Mouse (Mus musculus): ENCODE measurements around the gene Raph1.

Gene Raph1

GRCm38 (mm10) chr1:60565931-60566630 lies 823 bp downstream of the Raph1 start:
- in situ Hi-C loops (cut with MboI; ENCODE audit: unreplicated experiment in 2 of 2), result loop anchor here in 1 of 2 experiments (25.0 kb wide), 1 partner anchor 271 kb away; no protein-coding TSS in a partner anchor

GRCm38 (mm10) chr1:60565270-60565920 lies 1.5 kb downstream of the Raph1 start:
- in situ Hi-C loops (cut with MboI; ENCODE audit: unreplicated experiment in 2 of 2), result loop anchor here in 1 of 2 experiments (25.0 kb wide), 1 partner anchor 272 kb away; no protein-coding TSS in a partner anchor

DNA sequence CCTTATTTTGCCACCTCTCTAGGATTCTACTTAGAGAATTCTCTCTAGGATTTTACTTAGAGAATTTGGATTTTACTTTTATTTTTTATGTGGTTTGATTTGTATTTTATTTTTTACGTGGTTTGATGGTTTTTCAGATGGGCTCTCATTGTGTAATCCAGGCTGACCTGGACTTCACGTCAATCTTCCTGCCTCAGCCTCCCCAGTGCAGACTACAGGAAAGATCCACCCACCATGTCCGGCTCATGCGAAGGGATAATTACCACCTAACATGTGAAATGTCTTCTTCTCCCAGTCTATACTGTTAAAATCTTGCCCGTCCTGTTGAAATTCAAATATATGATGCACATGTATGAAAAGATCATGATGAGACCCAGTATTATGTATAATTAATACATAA lies 2.2 kb downstream of the Raph1 start:
- in situ Hi-C loops (cut with MboI; ENCODE audit: unreplicated experiment in 2 of 2), result loop anchor here in 1 of 2 experiments (25.0 kb wide), 1 partner anchor 273 kb away; no protein-coding TSS in a partner anchor

DNA sequence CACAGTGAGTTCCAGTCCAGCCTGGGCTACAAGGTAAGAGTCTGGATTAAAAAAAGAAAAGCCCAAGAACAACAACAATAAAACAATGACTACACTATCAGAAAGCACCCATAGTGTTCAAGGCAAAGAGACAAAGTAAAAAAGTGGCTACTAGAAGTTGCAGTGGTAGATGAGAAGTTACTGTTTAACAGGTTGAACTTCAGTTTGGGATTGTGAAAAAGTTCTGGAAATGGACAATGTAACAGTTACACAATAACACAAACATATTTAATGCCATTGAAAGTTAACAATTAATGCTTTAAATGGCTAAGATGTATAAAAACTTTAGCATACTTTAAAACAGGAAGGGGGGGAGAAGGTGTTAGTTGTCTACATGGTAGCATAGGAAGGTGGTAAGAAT lies 3.9 kb downstream of the Raph1 start:
- in situ Hi-C loops (cut with MboI; ENCODE audit: unreplicated experiment in 2 of 2), result loop anchor here in 1 of 2 experiments (25.0 kb wide), 1 partner anchor 274 kb away; no protein-coding TSS in a partner anchor

DNA sequence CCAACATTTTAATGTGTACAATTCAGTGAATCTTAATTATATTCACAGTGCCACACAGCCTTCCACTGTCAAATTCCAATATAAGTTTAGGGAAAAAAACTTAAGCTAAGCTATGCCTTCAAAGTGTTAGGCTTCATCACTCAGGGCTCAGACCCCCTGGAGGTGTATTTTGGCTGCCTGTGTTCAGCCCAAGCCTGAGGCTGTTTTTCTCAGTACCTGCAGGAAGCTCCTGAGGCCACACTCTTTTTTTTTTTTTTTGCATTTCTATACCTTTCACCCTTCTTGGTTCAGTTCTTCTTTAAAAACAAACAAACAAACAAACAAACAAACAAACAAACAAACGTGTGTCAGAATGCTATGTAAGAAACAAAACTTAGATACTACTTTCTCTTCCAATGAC lies 23.2 kb downstream of the Raph1 start:
- in situ Hi-C loops (cut with MboI; ENCODE audit: unreplicated experiment in 2 of 2), result loop anchor here in 1 of 2 experiments (25.0 kb wide), 1 partner anchor 319 kb away; no protein-coding TSS in a partner anchor

DNA sequence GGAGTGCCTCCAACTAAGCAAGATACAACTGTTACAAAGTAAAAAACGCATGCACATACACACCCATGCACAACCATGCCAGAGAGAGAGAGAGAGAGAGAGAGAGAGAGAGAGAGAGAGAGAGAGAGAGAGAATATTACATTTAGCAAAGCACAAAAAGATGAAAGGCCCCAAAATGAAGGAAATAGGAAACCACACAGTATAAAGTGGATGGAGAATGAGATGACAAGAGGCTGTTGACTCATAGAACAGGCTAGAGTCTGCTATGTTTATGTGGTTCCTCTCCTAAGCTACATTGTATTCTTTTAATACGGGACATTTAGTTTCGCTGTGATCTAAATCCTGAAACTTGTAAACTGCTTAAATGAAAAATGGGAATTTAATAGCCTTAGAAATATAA lies 27.6 kb downstream of the Raph1 start:
- in situ Hi-C loops (cut with MboI; ENCODE audit: unreplicated experiment in 2 of 2), result loop anchor here (10.0 to 25.0 kb wide), 5 partner anchors 323 to 664 kb away; no protein-coding TSS in a partner anchor

DNA sequence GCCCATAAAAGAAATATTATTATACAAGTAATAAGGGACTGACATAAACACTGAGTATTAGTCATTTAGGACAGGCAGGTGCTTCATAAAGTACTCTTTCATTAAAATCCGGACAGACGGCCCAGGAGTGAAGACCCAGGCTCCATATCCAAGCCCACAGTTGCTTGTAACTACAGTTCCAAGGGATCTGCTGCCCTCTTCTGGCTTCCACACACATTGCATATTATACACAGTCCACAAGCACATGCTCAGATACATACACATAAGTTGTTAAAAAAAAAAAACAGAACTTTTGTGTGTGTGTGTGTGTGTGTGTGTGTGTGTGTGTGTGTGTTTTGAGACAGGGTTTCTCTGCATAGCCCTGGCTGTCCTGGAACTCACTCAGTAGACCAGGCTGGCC lies 32.0 kb downstream of the Raph1 start:
- in situ Hi-C loops (cut with MboI; ENCODE audit: unreplicated experiment in 2 of 2), result loop anchor here (5.0 to 25.0 kb wide), 6 partner anchors 327 to 660 kb away; no protein-coding TSS in a partner anchor

DNA sequence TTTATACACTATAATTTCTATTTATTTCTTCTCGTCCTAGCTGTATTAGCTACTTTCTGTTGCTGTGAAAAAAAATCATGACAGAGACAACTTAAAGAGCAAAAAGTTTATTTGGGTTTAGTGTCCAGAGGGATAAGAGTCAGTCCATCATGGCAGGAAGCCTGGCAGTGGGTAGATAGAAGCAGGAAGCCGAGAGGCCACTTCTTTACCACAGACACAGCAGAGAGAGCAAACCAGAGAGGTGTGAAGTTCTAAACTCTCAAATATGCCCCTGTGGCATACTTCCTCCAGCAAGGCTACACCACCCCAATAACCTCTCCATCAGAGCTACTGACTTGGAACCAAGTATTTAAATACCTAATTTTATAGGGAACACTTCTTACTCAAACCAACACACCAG lies 36.3 kb downstream of the Raph1 start:
- in situ Hi-C loops (cut with MboI; ENCODE audit: unreplicated experiment in 2 of 2), result loop anchor here (5.0 to 25.0 kb wide), 6 partner anchors 332 to 656 kb away; no protein-coding TSS in a partner anchor

GRCm38 (mm10) chr1:60530107-60530506 lies 36.8 kb downstream of the Raph1 start:
- in situ Hi-C loops (cut with MboI; ENCODE audit: unreplicated experiment in 2 of 2), result loop anchor here (5.0 to 25.0 kb wide), 6 partner anchors 332 to 655 kb away; no protein-coding TSS in a partner anchor

- in situ Hi-C loops (cut with MboI; ENCODE audit: unreplicated experiment in 2 of 2), result no loop called here
Observed at GRCm38 (mm10) chr1:60510584-60510983, 56.3 kb downstream of the Raph1 start.

DNA sequence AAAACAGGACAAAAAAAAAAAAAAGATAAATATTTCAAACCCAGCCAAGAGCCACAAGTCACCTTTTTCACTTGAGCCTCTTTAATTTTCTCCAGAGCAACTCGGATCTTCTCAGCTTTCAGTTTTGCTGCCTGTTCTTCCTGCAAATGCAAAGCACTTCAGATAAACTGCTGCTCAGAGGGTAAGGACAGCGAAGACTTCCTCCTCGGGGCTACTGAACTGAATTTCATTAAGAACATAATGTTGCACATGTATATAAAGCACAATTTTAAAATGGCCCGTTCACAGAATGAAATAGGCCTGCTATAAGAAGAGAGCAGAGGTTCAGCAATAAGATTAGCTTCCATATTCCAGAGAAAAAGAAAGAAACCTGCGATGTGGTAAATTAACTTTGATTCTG lies 63.4 kb downstream of the Raph1 start:
- in situ Hi-C loops (cut with MboI; ENCODE audit: unreplicated experiment in 2 of 2), result no loop called here

DNA sequence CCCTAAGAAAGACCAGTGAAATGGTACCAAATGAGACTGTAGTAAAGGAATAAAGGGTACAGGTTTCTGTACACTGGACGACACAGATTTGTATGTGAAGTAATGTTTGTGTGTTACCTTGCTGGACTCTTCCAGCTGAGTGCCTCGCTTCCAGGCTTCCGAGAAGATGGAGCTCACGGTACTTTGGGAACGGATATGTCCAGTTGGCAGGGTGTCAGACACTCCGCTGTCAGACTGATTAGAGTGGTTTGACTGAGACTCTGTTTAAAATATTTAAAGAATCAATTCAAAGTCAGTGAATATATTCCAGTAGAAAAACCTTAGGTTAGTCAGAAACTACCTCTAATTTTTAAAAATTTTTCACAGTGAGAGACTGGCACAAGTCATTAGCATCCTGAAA lies 73.5 kb downstream of the Raph1 start:
- in situ Hi-C loops (cut with MboI; ENCODE audit: unreplicated experiment in 2 of 2), result no loop called here

DNA sequence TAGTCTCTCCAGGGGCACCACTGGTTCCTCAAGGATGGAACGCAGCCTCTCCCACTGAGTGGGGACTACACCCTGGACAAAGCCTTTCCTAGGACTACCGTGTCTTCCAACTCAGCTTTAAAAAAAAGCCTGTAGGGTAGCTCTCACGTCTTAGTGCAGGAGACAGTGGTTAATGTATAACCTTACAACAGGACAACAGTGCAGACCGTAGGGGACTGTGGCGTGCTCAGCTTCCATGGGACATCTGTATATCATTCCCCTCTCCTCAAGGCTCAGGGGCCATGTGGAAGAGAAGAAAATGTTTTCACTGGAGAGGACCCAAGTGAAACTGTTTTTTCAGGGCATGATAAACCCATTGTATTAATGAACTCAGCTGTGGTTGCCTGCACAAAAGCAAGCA lies 74.5 kb downstream of the Raph1 start:
- in situ Hi-C loops (cut with MboI; ENCODE audit: unreplicated experiment in 2 of 2), result no loop called here

- in situ Hi-C loops (cut with MboI; ENCODE audit: unreplicated experiment in 2 of 2), result no loop called here
Observed at GRCm38 (mm10) chr1:60490510-60490909, 76.4 kb downstream of the Raph1 start.

DNA sequence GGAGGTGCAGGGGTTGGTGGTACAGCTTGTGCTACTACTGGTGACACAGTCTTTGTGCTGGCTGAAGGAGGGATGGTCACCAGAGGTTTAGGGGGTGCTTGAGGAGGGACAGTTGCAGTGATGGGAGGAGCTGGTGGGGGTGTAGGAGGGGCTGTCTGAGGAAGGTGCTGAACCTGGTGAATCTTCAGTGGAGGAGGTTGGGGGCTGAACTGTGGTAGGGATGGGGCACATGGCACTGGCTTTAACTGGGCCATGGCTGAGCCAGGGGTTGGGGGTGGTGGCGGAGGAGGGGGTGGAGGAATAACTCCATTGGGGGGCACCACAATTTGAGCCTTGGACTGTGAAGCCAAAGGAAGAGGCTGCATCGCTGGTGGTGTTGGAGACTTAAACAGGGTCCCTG lies 77.2 kb downstream of the Raph1 start:
- in situ Hi-C loops (cut with MboI; ENCODE audit: unreplicated experiment in 2 of 2), result no loop called here

- in situ Hi-C loops (cut with MboI; ENCODE audit: unreplicated experiment in 2 of 2), result no loop called here
Observed at GRCm38 (mm10) chr1:60488635-60489034, 78.3 kb downstream of the Raph1 start.

- in situ Hi-C loops (cut with MboI; ENCODE audit: unreplicated experiment in 2 of 2), result no loop called here
Observed at GRCm38 (mm10) chr1:60485649-60486048, 81.3 kb downstream of the Raph1 start.

DNA sequence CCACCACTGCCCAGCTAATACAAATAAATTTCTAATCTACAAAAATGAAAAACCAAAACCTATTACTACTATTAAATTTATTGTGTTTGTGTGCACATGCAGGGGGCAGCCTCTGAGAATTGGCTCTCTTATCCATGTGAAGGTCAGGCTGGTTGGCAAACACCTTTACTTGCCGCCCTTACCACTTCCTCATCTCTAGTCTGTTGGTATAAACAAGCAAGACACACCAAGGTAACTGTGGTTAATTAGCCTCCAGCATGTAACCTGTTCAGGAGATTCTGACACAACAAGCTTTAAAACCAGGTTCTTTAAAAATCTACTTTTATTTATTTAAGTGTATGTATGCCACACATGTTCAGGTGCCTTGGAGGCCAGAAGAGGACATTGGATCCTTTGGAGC lies 84.0 kb downstream of the Raph1 start:
- in situ Hi-C loops (cut with MboI; ENCODE audit: unreplicated experiment in 2 of 2), result no loop called here

GRCm38 (mm10) chr1:60481561-60481960 lies 85.3 kb downstream of the Raph1 start:
- in situ Hi-C loops (cut with MboI; ENCODE audit: unreplicated experiment in 2 of 2), result no loop called here

DNA sequence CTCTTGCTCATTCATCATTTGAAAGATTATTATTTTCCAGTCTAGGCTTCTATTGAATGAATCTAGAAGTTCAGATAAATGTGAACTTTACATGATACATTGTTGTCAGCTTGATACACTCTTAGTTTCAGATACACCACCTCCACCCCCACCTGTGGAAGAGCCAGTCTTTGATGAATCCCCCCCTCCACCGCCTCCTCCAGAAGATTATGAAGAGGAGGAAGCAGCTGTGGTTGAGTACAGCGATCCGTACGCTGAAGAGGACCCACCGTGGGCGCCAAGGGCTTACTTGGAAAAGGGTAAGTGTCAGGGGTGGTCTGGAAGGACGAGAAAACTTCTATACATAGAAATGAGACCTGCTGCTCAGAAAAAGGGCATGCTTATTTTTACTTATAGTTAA lies 96.4 kb downstream of the Raph1 start:
- in situ Hi-C loops (cut with MboI; ENCODE audit: unreplicated experiment in 2 of 2), result no loop called here

- in situ Hi-C loops (cut with MboI; ENCODE audit: unreplicated experiment in 2 of 2), result no loop called here
Observed at GRCm38 (mm10) chr1:60469491-60469890, 97.4 kb downstream of the Raph1 start.

DNA sequence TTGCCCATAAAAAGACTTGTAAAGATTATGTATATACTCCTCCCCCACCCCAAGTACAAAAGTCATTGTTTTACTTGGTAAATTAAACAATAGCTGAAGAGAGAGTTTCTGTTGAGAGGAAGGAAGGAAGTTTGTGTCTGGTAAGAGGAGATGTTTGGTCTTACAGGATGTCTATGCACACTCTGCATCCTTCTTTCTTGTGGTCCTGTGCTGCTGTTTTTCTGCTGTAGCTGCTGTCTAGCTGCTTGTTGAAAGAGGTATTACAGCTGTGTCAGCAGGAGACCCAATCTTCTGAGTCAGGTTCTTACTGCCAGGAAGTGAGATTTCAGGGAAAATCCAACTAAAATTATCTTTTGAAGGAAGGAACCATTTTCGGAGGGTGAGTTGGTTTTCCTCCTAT lies 106.3 kb downstream of the Raph1 start:
- in situ Hi-C loops (cut with MboI; ENCODE audit: unreplicated experiment in 2 of 2), result no loop called here

Data from v-Abl transformed pro-B cells (cell line).